Mouse (Mus musculus): ENCODE results near the gene Phxr2.

Gene Phxr2

DNA sequence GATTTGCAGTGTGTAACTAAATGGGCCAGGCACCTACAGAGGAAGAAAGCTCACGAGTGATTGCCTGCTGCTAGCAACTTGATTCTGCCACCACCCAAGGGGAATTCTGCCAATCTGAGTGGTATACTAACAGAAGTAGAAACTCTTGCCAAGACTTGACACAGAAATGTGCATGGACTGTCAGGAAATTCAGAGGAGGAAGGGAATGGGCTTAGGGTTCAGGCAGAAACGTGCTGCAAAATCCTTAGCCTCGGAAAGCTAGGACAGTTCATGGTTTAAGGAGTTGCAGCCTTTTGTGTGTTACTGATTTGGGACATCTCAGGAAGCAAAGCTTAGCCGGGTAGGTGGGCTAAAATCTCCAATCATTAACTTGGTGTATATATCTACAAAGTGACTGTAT lies at the start of gene Phxr2:
Gene Phxr2 (minus strand): TSS at position 101 of the 400 bp plus-strand sequence.
- WGBS: 62% methylated on average over 4 of the region's 4 CpGs

DNA sequence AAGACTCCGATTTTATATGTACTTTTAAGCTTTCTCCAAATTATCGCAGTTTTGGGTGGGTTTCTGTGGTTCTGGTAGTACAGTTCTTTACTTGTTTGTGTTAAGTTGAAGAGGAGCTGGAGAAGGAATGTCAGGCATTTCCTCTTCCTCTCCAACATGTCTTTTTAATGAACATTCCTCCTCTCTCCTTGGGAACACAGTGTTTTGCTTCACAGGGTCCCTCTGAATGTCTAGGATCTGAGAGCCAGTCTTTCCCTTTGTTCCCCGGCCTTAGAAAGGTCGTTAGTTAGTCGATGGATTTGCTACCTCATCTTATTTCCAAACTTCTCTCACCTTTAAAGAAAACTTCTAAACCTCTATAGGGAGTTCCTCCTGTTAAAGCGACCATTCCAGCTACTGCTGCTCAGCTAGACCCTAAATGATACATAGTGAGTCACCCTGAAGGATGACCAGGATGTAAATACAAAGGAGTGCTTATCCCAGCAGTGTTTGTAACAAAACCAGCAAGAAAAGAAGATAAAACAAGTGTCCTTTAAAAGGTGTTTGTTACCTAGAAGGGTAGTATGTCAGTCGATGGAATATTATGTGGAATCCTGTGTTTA lies 46.9 kb upstream of the Phxr2 start:
- WGBS: 74% methylated on average over 7 of the region's 7 CpGs

DNA sequence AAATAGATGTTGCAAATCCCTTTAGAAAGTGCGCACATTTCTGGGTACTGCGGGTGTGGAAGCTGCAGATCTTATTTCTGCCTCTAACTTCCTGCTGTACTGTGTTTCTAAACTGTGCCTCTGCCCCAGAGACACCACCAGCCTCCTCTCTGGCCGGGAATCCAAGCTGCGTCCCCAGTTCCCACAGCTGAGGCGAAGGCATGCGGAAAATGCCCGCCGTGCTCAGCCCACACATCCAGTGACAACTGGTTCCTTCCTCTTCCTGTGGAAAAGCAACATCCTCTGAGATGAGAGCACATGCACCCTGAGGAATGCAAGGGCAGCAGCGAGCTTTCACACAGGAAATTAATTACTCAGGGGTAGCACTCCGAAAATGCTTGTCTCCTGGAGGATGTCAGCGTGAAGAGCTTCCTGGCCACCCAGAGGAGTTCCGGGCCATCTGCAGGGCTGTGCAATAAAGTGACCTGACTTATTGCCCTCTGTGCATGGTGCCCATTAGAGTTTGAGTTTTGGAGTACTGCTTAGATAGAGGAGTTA lies 45.9 kb upstream of the Phxr2 start:
- WGBS: 33% methylated on average over 12 of the region's 12 CpGs

DNA sequence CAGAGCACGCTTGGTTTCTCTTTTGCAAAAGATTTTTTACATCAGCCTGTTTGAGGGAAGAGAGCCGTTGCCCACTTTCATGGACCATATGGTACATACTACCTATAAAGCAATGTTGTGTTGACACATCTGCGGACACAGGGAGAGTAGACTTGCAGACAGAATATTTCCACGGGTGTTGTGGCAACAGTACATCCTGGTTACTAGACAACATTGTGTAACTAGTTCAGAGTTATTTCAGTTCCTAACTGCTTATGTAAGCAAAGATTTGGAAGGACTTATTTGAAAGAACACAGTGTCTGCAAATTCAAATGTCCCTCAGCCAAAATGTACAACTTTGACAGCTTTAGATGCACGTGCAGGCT lies 43.6 kb upstream of the Phxr2 start:
- 36% methylated on average over 5 of the region's 5 CpGs for WGBS

DNA sequence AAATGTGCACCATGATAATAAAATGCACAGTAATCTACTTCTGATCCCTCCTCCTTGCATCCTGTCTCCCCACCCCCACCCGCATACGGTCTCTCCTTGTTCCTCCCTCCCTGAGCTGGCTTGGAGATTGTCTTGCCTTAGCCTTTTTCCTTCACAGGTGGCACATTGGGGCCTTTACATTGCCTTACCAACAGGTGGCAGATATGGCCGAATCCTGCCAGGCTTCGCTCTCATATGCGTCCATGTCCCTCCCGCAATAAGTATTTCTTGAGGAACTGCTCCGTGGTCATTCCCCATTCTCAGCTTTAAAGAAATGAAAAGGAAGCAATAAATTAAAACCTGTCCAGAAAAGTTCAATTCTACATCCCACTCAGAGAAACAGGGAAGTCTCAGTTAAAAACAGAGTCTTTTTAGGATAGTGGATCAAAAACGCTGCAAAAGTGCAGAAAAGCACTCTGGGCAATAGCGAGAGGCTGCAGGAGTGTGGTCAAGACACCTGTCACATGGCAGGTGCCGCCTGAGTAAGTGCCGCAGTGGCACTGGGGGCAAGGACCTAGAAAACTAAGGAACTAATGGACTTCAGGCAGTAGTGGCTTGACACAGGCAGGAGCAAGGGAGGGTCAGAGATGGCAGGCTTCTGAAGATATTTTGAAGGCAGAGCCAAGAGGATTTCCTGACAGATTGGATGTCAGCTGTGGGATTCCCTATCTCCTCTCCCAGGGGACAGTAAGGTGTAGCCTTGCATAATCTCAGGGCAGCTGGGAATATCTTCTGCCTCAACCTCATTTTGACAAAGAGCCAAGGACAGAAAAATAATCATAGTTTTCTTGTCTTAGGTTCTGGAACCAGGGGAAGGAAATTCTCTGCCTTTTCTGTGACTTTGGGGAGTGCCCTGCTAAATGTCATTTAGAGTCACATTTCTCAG lies 43.0 kb upstream of the Phxr2 start:
- WGBS: 53% methylated on average over 11 of the region's 11 CpGs

DNA sequence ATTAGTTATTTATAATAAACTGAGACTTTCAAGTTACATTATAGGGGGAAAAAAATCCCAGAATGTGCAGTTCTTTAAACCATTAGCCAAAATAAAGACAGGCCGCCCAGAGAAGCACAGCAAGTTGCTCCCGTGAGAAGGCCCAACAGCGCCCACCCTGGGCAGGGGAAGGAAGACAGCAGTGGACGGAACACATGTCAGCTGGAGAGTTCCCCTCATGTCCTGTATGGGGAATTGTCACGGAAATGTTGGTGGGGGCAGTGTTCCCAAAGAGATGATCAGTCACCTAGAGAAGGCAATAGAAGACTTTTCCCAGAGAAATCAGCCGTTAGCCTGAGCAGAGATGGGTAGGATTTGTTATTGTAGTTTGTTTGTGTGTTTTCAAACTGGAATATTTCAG lies 42.3 kb upstream of the Phxr2 start:
- 56% methylated on average over 6 of the region's 6 CpGs for WGBS

DNA sequence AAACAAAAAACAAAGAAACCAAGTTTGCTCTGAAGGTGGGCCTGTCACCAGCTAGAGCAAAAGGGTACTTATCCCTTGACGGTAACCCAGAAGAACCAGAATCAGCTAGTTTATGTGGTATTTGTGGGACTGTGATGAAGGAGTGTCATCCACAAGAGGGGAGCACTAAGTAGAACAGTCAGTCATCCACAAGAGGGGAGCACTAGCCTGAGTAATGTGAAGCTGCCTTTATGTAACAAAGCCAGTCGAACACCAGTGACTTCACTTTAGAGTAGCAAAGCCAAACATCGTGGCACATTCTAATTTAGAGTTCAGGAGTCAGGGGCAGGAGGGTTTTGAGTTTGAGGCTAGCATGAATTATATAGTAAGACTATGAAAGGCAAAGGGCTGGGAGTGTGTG lies 40.3 kb upstream of the Phxr2 start:
- WGBS: 27% methylated on average over 3 of the region's 3 CpGs

DNA sequence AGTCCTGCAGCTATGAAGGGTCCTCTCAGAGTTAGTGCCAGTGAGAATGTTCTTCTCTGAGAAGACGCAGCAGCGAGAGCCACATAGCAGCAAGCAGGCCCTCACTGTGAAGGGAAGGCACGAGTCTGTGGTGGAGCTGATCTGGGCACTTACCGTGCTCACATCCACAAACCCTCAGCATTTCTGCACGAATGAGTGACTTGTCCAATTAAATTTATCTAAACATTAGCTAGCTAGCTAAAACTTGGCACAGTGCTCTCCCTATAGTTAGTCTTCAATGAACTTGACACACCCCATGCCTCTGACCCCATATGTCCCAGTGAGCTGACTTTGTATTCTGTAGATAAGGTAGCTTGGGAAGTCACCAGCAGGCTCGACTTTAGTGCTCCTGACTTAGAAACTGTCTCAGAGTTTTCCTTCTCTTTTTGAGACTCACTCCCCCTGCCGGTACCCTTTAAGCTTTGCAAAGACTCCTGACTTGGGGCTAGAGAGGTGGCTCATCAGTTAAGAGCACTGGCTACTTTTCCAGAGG lies 39.7 kb upstream of the Phxr2 start:
- 74% methylated on average over 7 of the region's 7 CpGs for WGBS

DNA sequence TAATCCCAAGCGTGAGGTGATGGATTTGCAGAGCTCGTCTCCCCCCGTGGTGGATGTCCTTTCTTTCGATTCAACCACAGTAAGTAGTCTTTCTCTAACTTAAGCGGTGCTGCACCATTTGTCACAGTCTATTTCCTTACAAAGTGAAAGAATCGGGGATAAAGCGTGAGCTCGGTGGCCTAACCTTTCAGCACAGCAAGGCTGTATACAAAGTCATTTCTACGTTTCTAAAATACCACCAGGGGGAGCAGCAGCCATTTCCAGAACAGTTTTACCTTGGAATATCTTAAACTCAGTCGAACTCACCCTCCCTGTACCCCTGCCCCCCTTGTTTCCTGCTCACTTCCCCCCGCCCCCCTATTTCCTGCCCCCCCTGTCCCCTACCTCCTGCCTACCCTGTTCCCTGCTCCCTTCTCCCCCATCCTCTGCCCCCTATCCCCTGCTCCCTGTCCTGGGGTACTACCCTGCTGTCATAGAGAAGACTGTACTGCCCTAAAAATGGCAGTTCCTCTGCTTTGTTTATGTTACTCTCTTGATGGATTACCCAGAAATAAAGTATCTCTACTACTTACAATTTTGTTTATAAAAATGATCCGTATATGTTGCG lies 38.8 kb upstream of the Phxr2 start:
- 37% methylated on average over 13 of the region's 13 CpGs for WGBS

DNA sequence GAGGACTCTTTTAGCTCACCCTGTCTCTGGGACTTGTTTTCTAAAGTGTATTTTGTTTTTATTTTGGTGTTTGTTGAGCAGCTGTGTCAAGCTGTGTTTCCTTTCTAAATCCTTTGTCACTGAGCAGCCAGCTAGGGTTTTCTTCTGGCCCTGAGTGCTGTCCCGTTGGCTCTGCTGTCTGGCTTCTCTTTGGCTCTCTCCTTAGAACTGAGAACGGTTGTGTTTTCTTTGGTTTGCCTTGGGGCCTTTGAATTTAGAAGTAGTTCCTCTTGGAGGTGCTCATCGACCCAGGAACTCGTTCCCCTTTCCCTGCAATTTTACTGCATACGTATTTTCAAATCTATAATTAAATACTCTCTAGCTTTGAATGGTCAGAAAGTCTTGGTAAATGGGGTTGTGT lies 36.9 kb upstream of the Phxr2 start:
- 75% methylated on average over 5 of the region's 5 CpGs for WGBS

DNA sequence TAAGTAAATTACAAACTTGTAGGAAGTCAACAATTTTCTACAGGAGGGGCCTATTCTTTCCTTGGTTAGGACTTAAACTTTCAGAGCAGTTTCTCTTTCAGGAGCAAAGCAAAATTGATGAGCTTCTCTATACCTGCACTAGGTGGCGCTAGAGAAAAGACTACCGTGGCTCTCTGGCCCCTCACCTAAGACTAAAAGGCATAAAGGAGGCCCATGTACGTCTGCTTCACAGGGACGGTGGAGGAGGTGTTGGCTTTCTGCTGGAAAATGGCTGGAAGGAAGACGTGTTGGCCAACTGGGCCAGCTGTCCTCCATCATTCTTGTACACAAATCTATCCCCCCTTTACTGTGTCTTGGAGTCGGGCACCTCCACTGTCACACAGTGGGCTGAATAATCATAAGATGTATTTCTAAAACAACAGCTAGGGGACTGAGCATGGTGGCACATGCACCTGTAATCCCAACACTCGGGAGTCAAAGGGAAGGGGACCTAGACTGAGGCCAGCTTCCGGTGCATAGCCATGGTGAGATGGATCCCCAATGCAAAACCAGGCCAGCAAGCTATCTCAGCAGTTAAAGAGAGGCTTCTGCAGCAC lies 36.0 kb upstream of the Phxr2 start:
- WGBS: 45% methylated on average over 8 of the region's 8 CpGs

DNA sequence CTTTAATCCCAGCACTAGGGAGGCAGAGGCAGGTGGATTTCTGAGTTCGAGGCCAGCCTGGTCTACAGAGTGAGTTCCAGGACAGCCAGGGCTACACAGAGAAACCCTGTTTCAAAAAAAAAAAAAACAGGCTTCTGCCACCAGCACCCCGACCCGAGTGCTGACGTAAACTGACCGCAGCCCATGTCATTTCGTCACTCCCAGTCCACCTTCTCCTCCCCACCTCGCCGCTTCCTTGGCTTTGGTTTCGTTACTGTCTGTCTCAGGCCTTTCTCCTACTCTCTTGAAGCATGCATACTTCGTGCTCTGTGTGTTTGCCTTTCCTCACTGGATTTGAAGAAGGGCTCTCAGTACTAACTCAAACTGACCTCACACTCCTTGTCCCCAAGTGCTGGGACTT lies 31.6 kb upstream of the Phxr2 start:
- WGBS: 95% methylated on average over 10 of the region's 10 CpGs

DNA sequence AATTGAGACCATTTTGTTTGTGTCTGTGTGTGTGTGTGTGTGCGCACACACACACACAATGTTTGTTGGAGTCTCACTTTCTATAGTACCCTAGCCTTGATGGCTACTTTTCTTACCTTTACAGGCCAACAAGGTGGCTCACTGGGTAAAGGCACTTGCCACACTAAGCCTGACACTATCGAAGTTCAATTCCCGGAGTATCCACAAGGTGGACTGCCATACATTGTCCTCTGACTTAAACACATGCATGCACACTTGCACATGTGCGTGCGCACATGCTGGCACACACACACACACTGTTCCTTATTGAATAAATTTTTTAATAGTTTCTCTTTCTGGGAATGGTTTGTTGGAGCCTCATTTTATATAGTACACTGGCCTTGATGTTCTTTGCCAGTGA lies 30.7 kb upstream of the Phxr2 start:
- WGBS: 93% methylated on average over 5 of the region's 5 CpGs

DNA sequence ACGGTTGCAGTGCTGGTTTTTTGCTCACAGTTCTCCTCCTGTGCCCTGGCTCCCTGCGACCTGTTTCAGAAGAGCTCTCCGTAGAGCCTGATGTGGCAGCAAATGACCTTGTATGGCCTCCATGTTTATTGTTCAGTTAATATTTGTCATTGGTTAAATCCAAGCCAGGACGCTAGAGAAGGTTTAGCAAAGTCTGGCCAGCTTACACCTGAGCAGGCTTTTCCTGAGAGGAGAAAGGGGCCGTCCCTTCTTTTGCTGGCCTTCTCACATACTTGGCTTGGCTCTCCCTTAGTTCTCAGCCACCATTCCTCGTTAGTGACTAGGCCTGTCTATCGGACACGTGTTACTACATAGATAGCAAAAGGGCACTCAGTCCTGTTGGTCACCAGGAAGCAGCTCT lies 28.5 kb upstream of the Phxr2 start:
- WGBS: 86% methylated on average over 8 of the region's 8 CpGs

DNA sequence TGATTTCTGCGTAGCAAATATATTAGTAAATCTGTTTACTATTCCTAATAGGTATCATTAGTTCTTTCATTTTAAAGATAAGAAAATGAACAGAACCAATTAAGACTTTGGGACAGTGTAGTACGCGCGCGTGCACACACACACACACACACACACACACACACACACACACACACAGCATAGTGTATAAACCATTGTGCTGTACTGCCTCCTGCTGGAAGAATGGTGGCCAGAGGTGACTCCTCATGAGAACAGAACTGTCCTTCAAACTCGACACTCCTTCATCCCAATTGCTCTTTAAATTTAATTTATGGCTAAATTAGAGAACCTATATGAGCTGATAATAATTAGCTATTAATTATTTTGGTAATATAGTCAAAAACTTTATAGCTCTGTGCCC lies 25.9 kb upstream of the Phxr2 start:
- 86% methylated on average over 6 of the region's 6 CpGs for WGBS

DNA sequence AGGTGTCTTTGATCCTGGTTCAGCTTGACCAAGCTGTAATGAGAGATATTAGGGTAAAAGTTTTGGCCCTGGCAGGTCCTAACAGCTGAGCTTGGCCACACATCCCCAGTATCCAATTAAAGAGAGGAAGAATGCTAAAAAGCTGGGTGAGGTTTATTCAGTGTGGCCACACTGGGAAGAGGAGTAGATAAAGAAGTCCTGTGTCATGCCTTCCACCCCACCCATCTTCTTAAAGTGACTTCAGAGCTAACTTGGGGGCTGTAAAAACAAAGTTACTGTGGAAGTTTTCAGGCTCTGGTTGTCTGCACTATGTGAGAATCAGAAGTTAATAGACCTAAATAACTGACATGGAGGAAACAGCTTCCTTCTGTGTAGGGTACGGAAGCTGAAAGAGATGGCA lies 25.5 kb upstream of the Phxr2 start:
- 98% methylated on average over 1 of the region's 1 CpGs for WGBS

DNA sequence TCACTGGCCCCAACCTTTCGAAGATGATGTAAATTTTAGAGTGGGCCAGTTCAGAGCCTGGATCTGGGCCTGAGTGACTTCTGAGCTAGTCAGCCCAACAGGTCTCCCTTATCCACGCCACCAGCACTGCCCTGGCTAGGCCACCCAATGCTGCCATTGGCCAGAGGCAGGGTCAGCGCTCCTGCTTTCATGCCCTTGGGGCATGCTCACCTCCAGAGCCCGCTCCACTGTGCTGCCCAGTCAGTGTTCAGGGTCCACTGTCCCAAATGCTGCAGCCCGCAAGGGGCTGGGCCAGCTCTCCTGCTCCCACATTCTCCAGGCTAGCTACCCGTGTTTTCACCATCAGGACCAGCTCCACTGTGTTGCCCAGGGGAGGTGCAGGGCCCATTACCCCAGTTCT lies 23.9 kb upstream of the Phxr2 start:
- WGBS: 93% methylated on average over 6 of the region's 6 CpGs

DNA sequence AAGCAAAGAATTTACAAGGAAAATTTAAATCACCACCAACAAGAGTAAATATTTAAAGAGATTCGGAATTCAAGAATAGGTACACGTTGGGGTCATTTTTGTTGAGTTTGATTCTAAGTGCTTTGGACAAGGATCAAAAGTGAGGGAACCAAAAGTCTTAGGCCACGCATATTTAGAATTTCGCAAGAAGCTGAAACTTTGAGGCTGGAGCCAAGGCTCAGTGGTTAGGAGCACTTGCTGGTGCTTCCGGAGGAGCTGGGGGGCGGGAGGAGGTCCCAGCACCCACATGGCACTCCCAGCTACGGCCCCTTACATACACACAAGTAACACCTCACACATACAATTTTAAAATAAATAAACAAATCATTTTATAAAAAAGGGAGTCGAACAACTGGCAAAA lies 20.5 kb upstream of the Phxr2 start:
- WGBS: 93% methylated on average over 8 of the region's 8 CpGs

DNA sequence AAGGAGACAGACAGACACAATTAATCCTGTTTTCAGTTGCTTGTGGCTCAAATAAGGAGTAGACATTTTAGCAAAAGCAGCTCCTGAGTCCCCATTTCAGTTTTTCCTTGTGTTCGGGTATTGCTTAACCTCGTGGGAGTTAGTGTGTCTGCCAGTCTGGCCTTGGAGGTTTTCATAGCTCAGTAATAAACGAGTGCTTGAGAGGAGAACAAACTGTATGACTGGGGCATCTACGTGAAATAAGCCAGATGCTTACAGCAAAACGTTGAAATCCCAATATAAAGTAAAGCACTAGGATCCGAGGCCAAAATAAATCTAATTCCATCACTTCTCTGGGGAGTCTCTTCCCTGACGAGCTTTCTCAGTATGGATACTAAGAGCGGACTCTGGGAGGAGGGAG lies 19.5 kb upstream of the Phxr2 start:
- 82% methylated on average over 8 of the region's 8 CpGs for WGBS

DNA sequence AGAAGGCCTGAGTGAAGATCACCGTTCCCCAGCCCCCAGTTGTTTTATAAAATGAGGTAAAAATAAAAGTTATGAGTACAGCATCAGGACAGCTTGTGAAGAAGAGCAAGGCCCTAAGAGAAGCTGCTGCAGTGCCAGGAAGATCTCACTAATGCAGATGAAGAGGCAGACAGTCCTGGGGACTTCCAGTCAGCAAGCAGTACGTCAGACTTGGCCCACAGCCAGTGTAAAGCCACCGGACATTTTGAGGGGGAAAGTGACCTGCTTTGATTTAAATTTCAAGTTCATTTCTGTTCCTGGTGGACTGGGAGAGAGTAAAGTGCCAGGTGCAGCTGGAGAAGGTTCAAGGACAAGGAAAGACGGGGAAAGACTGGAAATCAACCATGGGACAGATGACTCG lies 10.2 kb upstream of the Phxr2 start:
- WGBS: 54% methylated on average over 5 of the region's 5 CpGs

DNA sequence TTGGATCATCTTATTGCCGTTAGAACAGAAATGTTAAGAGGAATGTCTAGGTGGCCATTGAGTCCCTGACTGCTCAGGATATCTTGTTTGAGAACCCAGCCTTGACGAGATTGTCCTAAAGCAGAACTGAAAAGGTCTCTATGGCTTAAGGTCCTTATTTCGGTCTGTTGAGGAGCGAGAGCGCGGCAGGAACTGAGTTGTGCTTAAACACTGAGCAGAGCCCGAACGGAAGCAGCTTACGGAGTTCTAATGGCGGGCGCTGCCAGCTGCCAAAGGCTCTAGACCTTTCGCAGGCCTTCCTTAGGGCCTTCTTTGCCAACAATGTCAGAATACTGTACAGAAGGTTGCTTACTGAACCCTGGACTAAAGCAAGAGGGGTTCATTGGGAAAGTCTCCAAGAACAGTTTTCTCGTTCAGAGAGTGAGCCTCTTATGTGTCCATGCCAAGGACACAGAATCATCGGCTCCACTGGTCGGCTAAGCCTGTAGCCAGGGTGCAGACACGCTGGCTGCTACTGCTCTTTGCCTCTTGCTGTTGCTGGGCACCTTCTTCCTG lies 7.3 kb upstream of the Phxr2 start:
- 88% methylated on average over 16 of the region's 16 CpGs for WGBS
